ENCODE assay signal across 24 mouse cellular contexts in genomic region chr13:44176121-44176520, GRCm38 (mm10).
"Had no signal": no experiment of that assay in that cellular context is flagged by ENCODE, and none has a peak within 500 bp of the region (broad histone marks: within the 10 kb centered on the region; RNA-seq: fewer than 3 reads in every experiment).

No protein-coding gene starts in this region.

- DNase-seq: gastrocnemius, postnatal 14 days; gastrocnemius, postnatal 36 days; heart, adult 2 months; heart, postnatal 14 days; heart, postnatal 36 days; kidney, adult 11 months; kidney, adult 2 months; kidney, adult 9 months; kidney, postnatal 14 days; kidney, postnatal 36 days; layer of hippocampus, adult 9-11 months; layer of hippocampus, postnatal 36 days; left cerebral cortex, postnatal 4 days had no signal

- H3K27ac ChIP-seq: heart, adult 2 months; heart, embryonic 13.5 days; heart, embryonic 15.5 days; hindbrain, embryonic 13.5 days; hindbrain, embryonic 15.5 days; hindbrain, postnatal 0 days; kidney, embryonic 15.5 days; kidney, postnatal 0 days; limb, embryonic 13.5 days; limb, embryonic 15.5 days; liver, embryonic 12.5 days; liver, embryonic 14.5 days had no signal

- H3K4me1 ChIP-seq: heart, embryonic 15.5 days; hindbrain, embryonic 13.5 days; hindbrain, embryonic 15.5 days had no signal

- H3K4me3 ChIP-seq: heart, adult 2 months; heart, embryonic 13.5 days; heart, embryonic 15.5 days; hindbrain, embryonic 13.5 days; hindbrain, embryonic 15.5 days; kidney, embryonic 15.5 days; limb, embryonic 13.5 days; limb, embryonic 15.5 days; liver, embryonic 12.5 days had no signal
